Mouse (Mus musculus): ENCODE data around the gene Gkn2. TPM values are rescaled to one million over a fixed set of nuclear protein-coding genes. Genes with fewer than 3 reads are reported as not detected.
A peak's percentile ranks its signal among the peaks of the same experiment; 100 is the strongest.

Gkn2 gene
- polyA plus RNA-seq, 1 experiment, result not detected

DNA sequence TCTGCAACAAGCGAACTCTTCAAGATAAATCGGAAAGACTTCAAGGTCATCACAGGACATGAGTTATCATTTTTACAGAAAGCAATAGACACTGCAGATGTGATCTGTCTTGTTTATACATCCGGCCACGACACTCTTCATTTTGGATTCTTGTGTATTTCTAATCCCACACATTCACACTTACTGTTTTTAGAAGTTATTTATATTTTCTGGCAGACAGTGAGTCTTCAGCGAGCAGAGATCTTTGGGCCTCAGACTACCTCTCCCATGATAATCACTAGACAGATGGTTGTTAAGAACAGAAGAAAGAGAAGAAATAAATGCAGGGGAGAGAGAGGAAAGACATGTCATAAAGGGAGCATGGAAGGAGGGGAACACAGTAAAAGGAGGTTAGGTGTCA is 3.9 kb upstream of the Gkn2 start:
- TF ChIP-seq MYOD1 (IDR thresholded peaks at IDR 0.05; ENCODE audit: control insufficient read depth, insufficient read length, low read depth) (no peak), USF1 (IDR thresholded peaks at IDR 0.05; ENCODE audit: low read depth) (no peak), FOSL1 (IDR thresholded peaks at IDR 0.05; ENCODE audit: insufficient read depth, low read length, poor library complexity, severe bottlenecking) (no peak), MAX (IDR thresholded peaks at IDR 0.05) (no peak), CEBPB (IDR thresholded peaks at IDR 0.05; ENCODE audit: low read depth) (no peak), CTCF (IDR thresholded peaks at IDR 0.05; ENCODE audit: control insufficient read depth, insufficient read depth, insufficient read length) (no peak), MYOG (IDR thresholded peaks at IDR 0.05; ENCODE audit: control insufficient read depth, extremely low read depth, insufficient read length) (no peak)
- H3ac ChIP-seq (ENCODE audit: control insufficient read depth, insufficient read length, low read depth), result no peak overlapping the region
- no peaks in the 10 kb centered on the region for H3K79me3 ChIP-seq (ENCODE audit: low read depth)
- no peaks in the 10 kb centered on the region for H3K79me2 ChIP-seq (ENCODE audit: control insufficient read depth, insufficient read depth)
- peaks cover 51% of the 10 kb centered on the region for H3K27me3 ChIP-seq (ENCODE audit: control insufficient read depth, insufficient read depth, insufficient read length)
- H3K36me3 ChIP-seq (ENCODE audit: control insufficient read depth, insufficient read depth), result no peaks in the 10 kb centered on the region
- H3K4me3 ChIP-seq (ENCODE audit: insufficient read depth, poor library complexity, severe bottlenecking), result no peak overlapping the region

DNA sequence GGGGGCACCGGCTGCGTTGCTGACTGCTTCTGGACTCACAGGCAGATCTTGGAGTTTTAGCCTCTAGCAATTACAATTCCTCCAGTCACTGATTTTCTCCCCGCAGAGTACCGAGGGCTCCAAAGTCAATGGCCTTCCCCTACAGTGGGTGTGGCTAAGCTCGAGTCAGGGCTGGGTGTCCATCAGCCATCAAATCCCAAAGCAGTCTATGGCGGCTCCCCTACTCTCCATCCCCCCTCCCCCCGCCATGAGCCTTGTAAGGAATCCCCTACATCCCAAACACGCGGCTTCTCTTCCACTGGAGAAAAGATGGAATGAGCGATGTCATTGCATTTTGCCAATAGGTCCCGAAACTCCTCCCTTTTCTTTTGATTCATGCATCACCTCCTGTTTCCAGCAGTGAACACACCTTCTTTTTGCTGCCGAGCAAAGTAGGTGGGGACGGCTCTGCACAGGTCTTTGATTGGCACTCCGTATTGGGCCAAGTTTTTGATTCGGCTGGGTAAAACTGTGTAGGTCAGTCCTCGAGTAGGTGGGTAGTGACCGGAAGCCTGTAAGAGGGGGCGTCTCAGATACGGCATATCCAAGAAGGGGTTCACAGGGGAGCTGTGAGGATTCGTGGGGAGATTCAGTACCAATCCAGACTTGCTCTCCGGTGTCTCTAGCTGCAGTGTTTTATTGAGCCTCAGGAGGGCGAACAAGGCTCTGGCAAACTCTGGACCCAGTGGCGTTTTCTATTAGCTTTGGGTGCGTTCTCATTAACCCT is 11.0 kb downstream of the Gkn2 start:
- no peak for TF ChIP-seq MYOD1 (IDR thresholded peaks at IDR 0.05; ENCODE audit: control insufficient read depth, insufficient read length, low read depth)
- TF ChIP-seq USF1 (IDR thresholded peaks at IDR 0.05; ENCODE audit: low read depth), result no peak
- TF ChIP-seq FOSL1 (IDR thresholded peaks at IDR 0.05; ENCODE audit: insufficient read depth, low read length, poor library complexity, severe bottlenecking), result no peak
- TF ChIP-seq CTCF (IDR thresholded peaks at IDR 0.05; ENCODE audit: control insufficient read depth, insufficient read depth, insufficient read length), result no peak
- no peak for TF ChIP-seq CEBPB (IDR thresholded peaks at IDR 0.05; ENCODE audit: low read depth)
- no peak for TF ChIP-seq MAX (IDR thresholded peaks at IDR 0.05)
- TF ChIP-seq MYOG (IDR thresholded peaks at IDR 0.05; ENCODE audit: control insufficient read depth, extremely low read depth, insufficient read length), result no peak
- Histone ChIP-seq H3K79me3 (ENCODE audit: low read depth) (no peaks in the 10 kb centered on the region), H3K4me3 (ENCODE audit: insufficient read depth, poor library complexity, severe bottlenecking) (no peak overlapping the region), H3ac (ENCODE audit: control insufficient read depth, insufficient read length, low read depth) (no peak overlapping the region), H3K36me3 (ENCODE audit: control insufficient read depth, insufficient read depth) (no peaks in the 10 kb centered on the region), H3K27me3 (ENCODE audit: control insufficient read depth, insufficient read depth, insufficient read length) (peaks cover 35% of the 10 kb centered on the region), H3K79me2 (ENCODE audit: control insufficient read depth, insufficient read depth) (no peaks in the 10 kb centered on the region)

DNA sequence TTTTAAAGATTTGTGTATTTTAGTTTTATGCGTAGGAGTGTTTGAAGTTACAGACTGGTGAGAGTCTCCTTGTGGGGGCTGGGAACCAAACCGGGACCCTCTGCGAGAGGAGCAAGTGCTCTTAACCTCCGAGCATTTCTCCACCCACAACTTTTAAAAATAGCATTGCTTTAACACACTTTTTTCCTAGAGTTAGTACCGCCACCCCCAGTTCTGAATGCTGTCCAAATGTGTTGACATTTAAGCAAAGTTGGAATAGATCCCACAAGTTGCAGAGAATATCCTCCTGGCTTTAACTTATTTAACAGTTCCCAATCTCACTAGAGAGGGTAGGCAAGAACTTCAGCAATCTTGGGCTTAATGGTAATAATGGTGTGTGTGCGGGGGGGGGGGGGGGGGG is 11.6 kb downstream of the Gkn2 start:
- H3K79me3 ChIP-seq (ENCODE audit: low read depth), result no peaks in the 10 kb centered on the region
- TF ChIP-seq USF1 (IDR thresholded peaks at IDR 0.05; ENCODE audit: low read depth), result no peak
- no peak for TF ChIP-seq FOSL1 (IDR thresholded peaks at IDR 0.05; ENCODE audit: insufficient read depth, low read length, poor library complexity, severe bottlenecking)
- no peak for TF ChIP-seq CTCF (IDR thresholded peaks at IDR 0.05; ENCODE audit: control insufficient read depth, insufficient read depth, insufficient read length)
- TF ChIP-seq MAX (IDR thresholded peaks at IDR 0.05), result no peak
- TF ChIP-seq MYOG (IDR thresholded peaks at IDR 0.05; ENCODE audit: control insufficient read depth, extremely low read depth, insufficient read length), result no peak
- TF ChIP-seq MYOD1 (IDR thresholded peaks at IDR 0.05; ENCODE audit: control insufficient read depth, insufficient read length, low read depth), result no peak
- no peak for TF ChIP-seq CEBPB (IDR thresholded peaks at IDR 0.05; ENCODE audit: low read depth)
- H3K79me2 ChIP-seq (ENCODE audit: control insufficient read depth, insufficient read depth), result no peaks in the 10 kb centered on the region
- no peak overlapping the region for H3ac ChIP-seq (ENCODE audit: control insufficient read depth, insufficient read length, low read depth)
- H3K27me3 ChIP-seq (ENCODE audit: control insufficient read depth, insufficient read depth, insufficient read length), result peaks cover 31% of the 10 kb centered on the region
- H3K4me3 ChIP-seq (ENCODE audit: insufficient read depth, poor library complexity, severe bottlenecking), result no peak overlapping the region
- H3K36me3 ChIP-seq (ENCODE audit: control insufficient read depth, insufficient read depth), result no peaks in the 10 kb centered on the region

DNA sequence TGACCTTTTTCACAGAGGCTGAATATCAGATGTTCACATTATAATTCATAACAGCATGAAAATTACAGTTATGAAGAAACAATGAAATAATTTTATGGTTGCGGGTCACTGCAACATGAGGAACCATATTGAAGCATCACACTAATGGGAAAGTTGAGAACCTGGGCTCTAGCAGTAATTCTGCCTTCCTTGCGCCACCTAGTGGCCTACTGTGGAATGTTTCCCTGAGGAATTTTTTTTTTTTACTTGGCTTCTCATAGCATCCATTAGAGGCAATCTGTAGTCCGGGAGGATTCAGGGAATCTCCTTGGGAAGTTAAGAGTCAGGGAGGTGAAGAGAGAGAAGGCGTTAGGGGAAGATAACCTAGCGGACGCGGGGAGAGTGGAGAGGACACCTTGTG is 13.0 kb downstream of the Gkn2 start:
- TF ChIP-seq MYOG (IDR thresholded peaks at IDR 0.05; ENCODE audit: control insufficient read depth, extremely low read depth, insufficient read length) (no peak), CTCF (IDR thresholded peaks at IDR 0.05; ENCODE audit: control insufficient read depth, insufficient read depth, insufficient read length) (peak; percentile 4)

DNA sequence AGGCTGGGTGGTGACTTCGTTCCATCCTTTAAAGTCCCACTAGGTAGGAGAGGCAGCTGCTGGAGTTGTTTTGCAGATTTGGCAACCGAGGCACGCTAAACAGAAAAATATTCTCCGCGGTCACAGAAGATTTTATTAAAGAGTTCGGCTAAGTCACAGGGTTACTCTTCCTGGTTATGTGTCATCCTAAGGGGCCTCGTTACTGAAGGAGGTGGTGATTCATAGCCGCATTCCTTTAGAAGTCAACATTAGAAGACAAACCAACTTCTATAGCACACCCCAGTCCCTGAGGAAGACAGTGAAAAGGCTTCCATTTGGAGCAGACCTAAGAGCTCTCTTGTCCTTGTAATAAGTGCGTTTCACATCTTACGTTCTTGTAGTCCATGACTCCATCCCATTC is 13.5 kb downstream of the Gkn2 start:
- Histone ChIP-seq H3K79me3 (ENCODE audit: low read depth) (no peaks in the 10 kb centered on the region), H3K27me3 (ENCODE audit: control insufficient read depth, insufficient read depth, insufficient read length) (peaks cover 15% of the 10 kb centered on the region), H3K79me2 (ENCODE audit: control insufficient read depth, insufficient read depth) (no peaks in the 10 kb centered on the region), H3K36me3 (ENCODE audit: control insufficient read depth, insufficient read depth) (no peaks in the 10 kb centered on the region), H3ac (ENCODE audit: control insufficient read depth, insufficient read length, low read depth) (no peak overlapping the region), H3K4me3 (ENCODE audit: insufficient read depth, poor library complexity, severe bottlenecking) (no peak overlapping the region)
- TF ChIP-seq MAX (IDR thresholded peaks at IDR 0.05), result no peak
- peak; percentile 13 for TF ChIP-seq FOSL1 (IDR thresholded peaks at IDR 0.05; ENCODE audit: insufficient read depth, low read length, poor library complexity, severe bottlenecking)

More for the DNA sequence above, 13.0 kb downstream of the Gkn2 start:
- Histone ChIP-seq H3K36me3 (ENCODE audit: control insufficient read depth, insufficient read depth) (no peaks in the 10 kb centered on the region), H3ac (ENCODE audit: control insufficient read depth, insufficient read length, low read depth) (peak overlapping the region; percentile 48), H3K79me2 (ENCODE audit: control insufficient read depth, insufficient read depth) (no peaks in the 10 kb centered on the region), H3K27me3 (ENCODE audit: control insufficient read depth, insufficient read depth, insufficient read length) (peaks cover 19% of the 10 kb centered on the region), H3K4me3 (ENCODE audit: insufficient read depth, poor library complexity, severe bottlenecking) (no peak overlapping the region), H3K79me3 (ENCODE audit: low read depth) (no peaks in the 10 kb centered on the region)

DNA sequence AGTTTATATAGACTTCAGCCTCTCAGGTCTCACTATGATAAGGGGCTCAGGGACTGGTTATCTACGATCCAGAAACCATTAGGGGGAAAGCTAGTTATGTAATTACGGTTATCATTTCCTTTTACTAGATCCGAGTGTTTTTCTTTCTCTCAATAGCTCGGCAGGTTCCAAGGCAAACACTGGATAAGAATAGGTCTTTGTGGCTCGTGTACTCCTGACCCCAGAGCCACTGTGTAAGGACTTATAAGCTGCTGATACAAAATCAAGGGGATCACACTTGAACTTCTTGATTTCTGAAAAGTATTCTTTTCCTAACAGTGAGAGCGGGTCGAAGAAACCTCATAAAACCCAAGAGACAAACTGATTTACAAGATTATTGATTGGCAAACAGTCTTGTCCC is 15.7 kb downstream of the Gkn2 start, which contains the start of gene Gkn3:
Gene Gkn3 (minus strand): TSS at position 59 of the 400 bp plus-strand sequence.
- no peaks in the 10 kb centered on the region for H3K79me3 ChIP-seq (ENCODE audit: low read depth)
- TF ChIP-seq MAX (IDR thresholded peaks at IDR 0.05) (no peak), FOSL1 (IDR thresholded peaks at IDR 0.05; ENCODE audit: insufficient read depth, low read length, poor library complexity, severe bottlenecking) (no peak), CEBPB (IDR thresholded peaks at IDR 0.05; ENCODE audit: low read depth) (no peak), MYOD1 (IDR thresholded peaks at IDR 0.05; ENCODE audit: control insufficient read depth, insufficient read length, low read depth) (no peak), MYOG (IDR thresholded peaks at IDR 0.05; ENCODE audit: control insufficient read depth, extremely low read depth, insufficient read length) (no peak), USF1 (IDR thresholded peaks at IDR 0.05; ENCODE audit: low read depth) (no peak), CTCF (IDR thresholded peaks at IDR 0.05; ENCODE audit: control insufficient read depth, insufficient read depth, insufficient read length) (no peak)
- no peaks in the 10 kb centered on the region for H3K27me3 ChIP-seq (ENCODE audit: control insufficient read depth, insufficient read depth, insufficient read length)
- no peaks in the 10 kb centered on the region for H3K79me2 ChIP-seq (ENCODE audit: control insufficient read depth, insufficient read depth)
- H3K36me3 ChIP-seq (ENCODE audit: control insufficient read depth, insufficient read depth), result no peaks in the 10 kb centered on the region
- no peak within 1 kb of the TSS for H3K4me3 ChIP-seq (ENCODE audit: insufficient read depth, poor library complexity, severe bottlenecking)
- no peak within 1 kb of the TSS for H3ac ChIP-seq (ENCODE audit: control insufficient read depth, insufficient read length, low read depth)
